Mouse (Mus musculus) right cerebral cortex, postnatal 25 days (tissue): ENCODE data around the gene Nrap.
"Not testable (repeated sequence)": the region's sequence is repeated elsewhere in the genome, so short reads cannot be mapped to it uniquely, and the experiment has no call there.

Experiments
- DNase-seq: peaks from one replicate; pipeline ENCODE4 v3.0.0; 2022

Nrap gene

DNA sequence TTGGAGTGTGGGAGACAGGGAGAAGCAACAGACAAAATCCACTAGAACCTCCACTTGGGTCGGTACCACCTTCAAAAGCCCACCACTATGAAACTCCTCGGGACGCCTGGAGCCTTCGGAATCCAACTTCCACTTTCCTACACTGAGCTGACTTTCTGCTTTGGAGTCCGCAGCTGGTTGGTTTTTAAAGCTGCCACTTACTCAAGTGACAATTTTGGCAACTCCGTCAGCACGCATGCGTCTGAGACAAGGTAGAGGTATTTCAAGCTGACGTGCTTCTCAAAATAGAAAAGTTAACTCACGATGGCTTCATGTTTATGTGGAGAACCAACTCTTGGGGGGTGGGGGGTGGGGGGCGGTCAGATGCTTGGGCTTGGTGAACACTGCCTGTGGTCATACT is at the start of gene Nrap:
TSS of gene Nrap (minus strand) at position 159 of the 400 bp plus-strand sequence.
- no peak for DNase-seq

- no peak for DNase-seq
Measured at GRCm38 (mm10) chr19:56439072-56439434, 49.2 kb upstream of the Nrap start.

GRCm38 (mm10) chr19:56438357-56439071 is 48.7 kb upstream of the Nrap start:
- no peak for DNase-seq

- DNase-seq, result no peak
Measured at GRCm38 (mm10) chr19:56436380-56436779, 46.5 kb upstream of the Nrap start.

- no peak for DNase-seq
Measured at GRCm38 (mm10) chr19:56433581-56433980, 43.7 kb upstream of the Nrap start.

- DNase-seq, result no peak
Measured at GRCm38 (mm10) chr19:56432706-56433105, 42.9 kb upstream of the Nrap start.

- no peak for DNase-seq
Measured at GRCm38 (mm10) chr19:56430369-56430768, 40.5 kb upstream of the Nrap start.

DNA sequence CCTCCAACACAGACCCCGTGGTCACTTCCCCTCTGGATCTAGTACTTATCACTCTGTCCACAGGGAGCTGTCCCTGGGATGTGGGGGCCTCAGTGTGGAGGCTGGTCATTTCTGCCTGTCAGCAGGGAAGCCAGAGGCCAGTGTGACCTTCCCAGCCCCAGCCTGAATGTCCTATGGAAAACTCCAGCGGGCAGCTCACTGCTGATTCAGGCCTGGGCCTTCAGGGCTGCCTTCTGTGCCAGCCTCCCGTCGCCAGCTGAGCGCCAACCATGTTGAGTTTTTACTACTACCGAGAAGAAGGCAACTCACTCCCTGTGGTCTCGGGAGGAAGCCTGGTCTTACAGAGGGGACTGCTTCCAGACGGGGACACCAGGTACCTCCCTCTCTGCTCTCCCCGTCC is 35.7 kb upstream of the Nrap start:
- no peak for DNase-seq

DNA sequence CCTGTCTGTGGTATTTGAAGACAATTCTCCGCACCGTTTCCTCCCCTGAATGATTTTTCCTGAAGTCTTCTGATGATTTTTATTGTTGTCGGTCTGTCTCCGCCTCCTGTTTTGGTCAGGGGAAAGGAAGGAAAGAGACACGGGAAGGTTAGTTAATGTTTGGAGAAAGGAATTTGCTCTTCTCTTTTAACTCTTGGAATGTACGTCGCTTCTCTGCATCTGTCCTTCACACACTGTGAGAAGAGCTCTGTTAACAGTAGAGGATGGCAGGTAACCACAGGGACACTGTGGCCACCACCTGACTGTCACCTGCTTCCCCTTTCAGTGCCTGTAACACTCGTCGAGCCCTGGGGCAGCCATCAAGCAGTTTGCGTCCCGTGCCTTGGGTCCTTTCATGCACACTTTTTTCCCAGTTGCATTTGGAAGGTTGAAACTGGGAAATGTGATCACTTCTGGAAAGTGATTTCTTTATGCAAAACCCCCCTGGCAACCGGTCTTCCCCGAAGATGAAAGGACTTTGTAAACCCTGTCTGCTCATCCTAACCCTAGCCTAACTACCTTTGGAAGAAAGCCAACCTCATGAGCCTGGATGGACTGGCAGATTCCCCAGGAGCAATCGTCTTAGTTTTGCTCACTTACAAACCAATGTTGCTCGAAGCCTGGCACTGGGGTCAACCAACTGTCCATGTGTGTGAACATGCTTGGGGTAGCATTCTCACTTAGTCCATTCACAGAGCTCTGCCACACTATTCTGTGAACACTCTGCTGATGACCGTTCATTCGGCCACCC is 35.0 kb upstream of the Nrap start:
- no peak for DNase-seq

GRCm38 (mm10) chr19:56423370-56423769 is 33.5 kb upstream of the Nrap start:
- no peak for DNase-seq

- peak; percentile 92 for DNase-seq
Measured at GRCm38 (mm10) chr19:56422476-56423338, 32.9 kb upstream of the Nrap start.

GRCm38 (mm10) chr19:56420345-56420744 is 30.5 kb upstream of the Nrap start:
- no peak for DNase-seq

- no peak for DNase-seq
Measured at GRCm38 (mm10) chr19:56419452-56419851, 29.6 kb upstream of the Nrap start.

- DNase-seq, result no peak
Measured at GRCm38 (mm10) chr19:56418404-56418803, 28.6 kb upstream of the Nrap start.

- not testable (repeated sequence) for DNase-seq
Measured at GRCm38 (mm10) chr19:56409884-56410283, 20.0 kb upstream of the Nrap start.

- no peak for DNase-seq
Measured at GRCm38 (mm10) chr19:56406581-56406980, 16.7 kb upstream of the Nrap start.

DNA sequence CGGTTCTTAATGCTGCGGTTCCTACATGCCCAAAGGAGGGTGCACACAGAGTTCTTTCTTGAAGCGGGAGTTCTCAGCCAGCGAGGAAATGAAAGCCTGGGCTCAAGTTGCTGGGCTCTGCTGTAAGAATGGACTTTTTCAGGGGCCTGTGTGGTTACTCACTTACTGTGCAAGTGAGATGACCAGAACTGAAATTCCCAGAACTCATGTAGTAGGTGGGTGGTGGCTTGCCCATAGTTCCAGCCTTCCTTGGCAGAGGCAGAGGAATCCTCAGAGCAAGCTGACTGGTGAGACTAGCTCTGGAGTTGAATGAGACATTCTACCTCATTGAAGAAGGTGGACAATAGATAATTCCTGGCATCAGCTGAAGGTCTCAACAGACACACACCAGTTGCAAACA is 16.0 kb upstream of the Nrap start:
- no peak for DNase-seq

DNA sequence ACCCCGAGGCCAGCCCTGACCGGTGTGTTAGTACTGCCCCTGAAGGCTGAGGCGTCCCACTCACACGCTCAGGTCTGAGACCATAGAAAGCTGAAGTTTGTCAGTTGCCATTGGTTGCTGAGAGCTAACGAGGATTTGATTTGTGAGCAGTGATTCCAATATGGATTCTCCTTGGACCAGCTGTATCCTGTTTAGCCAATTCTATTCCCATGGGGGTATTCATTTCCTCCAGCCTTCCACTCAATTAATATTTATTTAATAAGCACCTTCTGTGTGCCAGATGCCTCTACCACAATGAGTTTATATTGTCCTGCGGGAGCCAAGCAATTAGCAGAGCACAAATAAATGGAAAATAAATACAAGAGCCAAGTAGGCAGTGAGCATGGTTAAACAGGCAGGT is 12.0 kb upstream of the Nrap start:
- no peak for DNase-seq

GRCm38 (mm10) chr19:56400200-56400599 is 10.4 kb upstream of the Nrap start:
- DNase-seq, result no peak

GRCm38 (mm10) chr19:56398528-56398795 is 8.6 kb upstream of the Nrap start:
- DNase-seq, result no peak

- DNase-seq, result no peak
Measured at GRCm38 (mm10) chr19:56397663-56398527, 8.1 kb upstream of the Nrap start.
